ENCODE assay signal across 10 mouse cellular contexts in genomic region chr2:32907442-32907841, GRCm38 (mm10). TPM values are rescaled to one million over a fixed set of nuclear protein-coding genes. Genes with fewer than 3 reads are reported as not detected.
DNase-seq lines count a peak whose midpoint lies in the region; ATAC-seq lines count a peak whose summit lies in the region.
"Had no signal": no experiment of that assay in that cellular context is flagged by ENCODE, and none has a peak within 500 bp of the region (broad histone marks: within the 10 kb centered on the region; RNA-seq: fewer than 3 reads in every experiment).

No protein-coding gene starts in this region.

- DNase-seq in kidney, adult 9 months, result no peak
- DNase-seq in midbrain, embryonic 11.5 days (ENCODE audit: low spot score, missing footprints), result no peak
- no peak for DNase-seq in adrenal gland, adult (ENCODE audit: inconsistent age in 2 of 2, low spot score in 1 of 2)
- DNase-seq in cerebellum, adult 11-12 months, result no peak
- DNase-seq in thymus, adult 18-20 months, result no peak
- DNase-seq: cerebellum, adult 9-11 months had no signal

- ATAC-seq in kidney, embryonic 14.5 days (ENCODE audit: low FRiP score, low TSS enrichment), result no peak
- no peak for ATAC-seq in hindbrain, embryonic 12.5 days (ENCODE audit: low FRiP score)
- no peak for ATAC-seq in midbrain, embryonic 11.5 days (ENCODE audit: low FRiP score)

- no peak overlapping the region; the same call in 1 of the 2 replicates for H3K9ac ChIP-seq in kidney, embryonic 14.5 days (ENCODE audit: low read depth, low read length)
- H3K9ac ChIP-seq in hindbrain, embryonic 12.5 days, result no peak overlapping the region
- no peak overlapping the region for H3K9ac ChIP-seq in midbrain, embryonic 11.5 days (ENCODE audit: low read length)

- H3K36me3 ChIP-seq in kidney, embryonic 14.5 days (ENCODE audit: control insufficient read depth, insufficient read depth, low read length), result peaks cover 18% of the 10 kb centered on the region; the same call in 1 of the 2 replicates
- H3K36me3 ChIP-seq in hindbrain, embryonic 12.5 days, result peaks cover 24% of the 10 kb centered on the region
- H3K36me3 ChIP-seq in midbrain, embryonic 11.5 days (ENCODE audit: control insufficient read depth, insufficient read depth, low read length), result no peaks in the 10 kb centered on the region

- no peaks in the 10 kb centered on the region for H3K9me3 ChIP-seq in kidney, embryonic 14.5 days (ENCODE audit: control insufficient read depth, low read length)
- H3K9me3 ChIP-seq in hindbrain, embryonic 12.5 days (replicated peaks), result no peaks in the 10 kb centered on the region
- H3K9me3 ChIP-seq in midbrain, embryonic 11.5 days (ENCODE audit: control insufficient read depth, low read length), result no peaks in the 10 kb centered on the region

- peak overlapping the region; percentile 87 for H3K27ac ChIP-seq in kidney, embryonic 14.5 days (ENCODE audit: low read depth, low read length)
- peak overlapping the region; percentile 78 for H3K27ac ChIP-seq in brown adipose tissue, adult 24 weeks (replicated peaks; ENCODE audit: low read depth, low read length)
- H3K27ac ChIP-seq in hindbrain, embryonic 12.5 days, result peak overlapping the region; percentile 74
- H3K27ac ChIP-seq in midbrain, embryonic 11.5 days (ENCODE audit: low read depth, low read length), result 0 out of 2 replicates have a peak overlapping the region, but pooled peaks have one; percentile 25

- H3K4me1 ChIP-seq in kidney, embryonic 14.5 days (ENCODE audit: control insufficient read depth, insufficient read depth, low read length), result peaks cover 30% of the 10 kb centered on the region
- H3K4me1 ChIP-seq in brown adipose tissue, adult 24 weeks (ENCODE audit: control insufficient read depth, insufficient read depth, insufficient read length, low read length), result peaks cover 17% of the 10 kb centered on the region
- H3K4me1 ChIP-seq in hindbrain, embryonic 12.5 days, result peaks cover 28% of the 10 kb centered on the region
- H3K4me1 ChIP-seq in midbrain, embryonic 11.5 days (ENCODE audit: control insufficient read depth, insufficient read depth, low read length), result peaks cover 17% of the 10 kb centered on the region

- H3K27me3 ChIP-seq in kidney, embryonic 14.5 days (ENCODE audit: control insufficient read depth, insufficient read depth, low read length), result no peaks in the 10 kb centered on the region
- no peaks in the 10 kb centered on the region for H3K27me3 ChIP-seq in hindbrain, embryonic 12.5 days
- H3K27me3 ChIP-seq in midbrain, embryonic 11.5 days (ENCODE audit: control insufficient read depth, insufficient read depth, low read length), result no peaks in the 10 kb centered on the region

- 49% methylated on average over 8 of the region's 8 CpGs for WGBS in kidney, embryonic 14.5 days
- WGBS in hindbrain, embryonic 12.5 days, result 56% methylated on average over 8 of the region's 8 CpGs
- WGBS in midbrain, embryonic 11.5 days, result 58% methylated on average over 8 of the region's 8 CpGs

- no peak overlapping the region for H3K4me3 ChIP-seq in kidney, embryonic 14.5 days (ENCODE audit: low read length)
- no peak overlapping the region for H3K4me3 ChIP-seq in brown adipose tissue, adult 24 weeks (ENCODE audit: insufficient read depth, low read depth, low read length)
- no peak overlapping the region for H3K4me3 ChIP-seq in hindbrain, embryonic 12.5 days
- H3K4me3 ChIP-seq in midbrain, embryonic 11.5 days (ENCODE audit: low read depth, low read length), result no peak overlapping the region
- H3K4me3 ChIP-seq: myocyte had no signal

- H3K4me2 ChIP-seq in kidney, embryonic 14.5 days (replicated peaks; ENCODE audit: low read depth, low read length), result no peak overlapping the region
- H3K4me2 ChIP-seq in hindbrain, embryonic 12.5 days (replicated peaks), result no peak overlapping the region
- H3K4me2 ChIP-seq in midbrain, embryonic 11.5 days, result no peak overlapping the region

RNA-seq across cellular contexts. Expression of gene Fam129b, which starts 31.5 kb away (rescaled TPM):
- 18.2 and 19.9 TPM in 2 replicates for polyA plus RNA-seq in kidney, embryonic 14.5 days (2014; fragmentation: Nextera tagmentation; extraction: Ambion mirVana)
- polyA plus RNA-seq in brown adipose tissue, adult 24 weeks (2012; ENCODE audit: insufficient read depth, insufficient read length, missing spikeins), result 4.9 and 5.9 TPM in 2 replicates
- 42.2 and 43.8 TPM in 2 replicates for polyA plus RNA-seq in hindbrain, embryonic 12.5 days (2016; fragmentation: Nextera tagmentation; extraction: Ambion mirVana)
- polyA plus RNA-seq in midbrain, embryonic 11.5 days (2014; fragmentation: Nextera tagmentation; extraction: Ambion mirVana), result 10.3 and 10.6 TPM in 2 replicates

RNA-seq across cellular contexts. Expression of gene Rpl12, which starts 53.9 kb away (rescaled TPM):
- polyA plus RNA-seq in kidney, embryonic 14.5 days (2014; fragmentation: Nextera tagmentation; extraction: Ambion mirVana), result 249 and 308 TPM in 2 replicates
- polyA plus RNA-seq in brown adipose tissue, adult 24 weeks (2012; ENCODE audit: insufficient read depth, insufficient read length, missing spikeins), result 5.8 and 7.5 TPM in 2 replicates
- polyA plus RNA-seq in hindbrain, embryonic 12.5 days (2016; fragmentation: Nextera tagmentation; extraction: Ambion mirVana), result 101 and 114 TPM in 2 replicates
- polyA plus RNA-seq in midbrain, embryonic 11.5 days (2014; fragmentation: Nextera tagmentation; extraction: Ambion mirVana), result 129 and 155 TPM in 2 replicates

RNA-seq across cellular contexts. Expression of gene Lrsam1, which starts 54.0 kb away (rescaled TPM):
- polyA plus RNA-seq in kidney, embryonic 14.5 days (2014; fragmentation: Nextera tagmentation; extraction: Ambion mirVana), result 5.8 and 8.8 TPM in 2 replicates
- polyA plus RNA-seq in brown adipose tissue, adult 24 weeks (2012; ENCODE audit: insufficient read depth, insufficient read length, missing spikeins), result 6.6 and 13.1 TPM in 2 replicates
- polyA plus RNA-seq in hindbrain, embryonic 12.5 days (2016; fragmentation: Nextera tagmentation; extraction: Ambion mirVana), result 19.0 and 22.0 TPM in 2 replicates
- polyA plus RNA-seq in midbrain, embryonic 11.5 days (2014; fragmentation: Nextera tagmentation; extraction: Ambion mirVana), result 9.2 and 9.3 TPM in 2 replicates

Comparison
In these comparisons a context has a peak if more than half of its experiments do, and no peak if none do; other contexts are left out.
1. H3K27ac ChIP-seq: peak in every context shown above with its lines; median percentile 87 in kidney, embryonic 14.5 days; 78 in brown adipose tissue, adult 24 weeks; 74 in hindbrain, embryonic 12.5 days; 25 in midbrain, embryonic 11.5 days.
2. RNA of gene Rpl12, which starts 53.9 kb away (polyA plus RNA-seq): 249 to 308 TPM in kidney, embryonic 14.5 days, 129 to 155 TPM in midbrain, embryonic 11.5 days and 101 to 114 TPM in hindbrain, embryonic 12.5 days; 5.8 to 7.5 TPM in brown adipose tissue, adult 24 weeks; every median in the first group is over 10 times any median in the second.